Mouse (Mus musculus) kidney, adult 9 months (tissue): ENCODE measurements around the gene Cdk8.

Experiments
- DNase-seq: peaks from one replicate; pipeline ENCODE4 v3.0.0; 2022

Gene Cdk8

GRCm38 (mm10) chr5:146330031-146330764, 99.2 kb downstream of the Cdk8 start:
- DNase-seq, result peak; percentile 55

GRCm38 (mm10) chr5:146330765-146331115, 99.7 kb downstream of the Cdk8 start:
- DNase-seq, result no peak

GRCm38 (mm10) chr5:146331131-146331530, 100.1 kb downstream of the Cdk8 start:
- DNase-seq, result no peak

- DNase-seq, result no peak
Observed at GRCm38 (mm10) chr5:146332541-146332940, 101.5 kb downstream of the Cdk8 start.

- DNase-seq, result no peak
Observed at GRCm38 (mm10) chr5:146334410-146334809, 103.4 kb downstream of the Cdk8 start.

- DNase-seq, result no peak
Observed at GRCm38 (mm10) chr5:146338064-146338463, 107.0 kb downstream of the Cdk8 start.

GRCm38 (mm10) chr5:146340037-146340436, 109.0 kb downstream of the Cdk8 start:
- DNase-seq, result no peak

GRCm38 (mm10) chr5:146344911-146345686, 114.1 kb downstream of the Cdk8 start:
- DNase-seq, result no peak

- no peak for DNase-seq
Observed at GRCm38 (mm10) chr5:146347081-146347480, 116.1 kb downstream of the Cdk8 start.

GRCm38 (mm10) chr5:146349183-146349582, 118.2 kb downstream of the Cdk8 start:
- DNase-seq, result no peak

- no peak for DNase-seq
Observed at GRCm38 (mm10) chr5:146350784-146351183, 119.8 kb downstream of the Cdk8 start.

GRCm38 (mm10) chr5:146352006-146352405, 121.0 kb downstream of the Cdk8 start:
- DNase-seq, result no peak
